Mouse (Mus musculus) hindbrain, embryonic 13.5 days (tissue): ENCODE results near the gene Rps12. TPM values are rescaled to one million over a fixed set of nuclear protein-coding genes. Genes with fewer than 3 reads are reported as not detected.

ENCODE experiments used
- ATAC-seq: fragments of 200-750 bp; cut with Nextera tagmentation; 2 replicates; pipeline ENCODE4 v1.8.0; 2017; ENCODE audit warnings: moderate TSS enrichment; ENCODE audit not compliant: low FRiP score
- H3K27ac ChIP-seq: fragments of 300-500 bp; sonication (generic); 2 replicates; pipeline ENCODE4 v1.5.1; 2015; ENCODE audit warnings: inconsistent platforms, mild to moderate bottlenecking, moderate library complexity
- H3K27me3 ChIP-seq: fragments of 300-500 bp; sonication (generic); 2 replicates; pipeline ENCODE4 v1.6.1; 2015; ENCODE audit warnings: mild to moderate bottlenecking, inconsistent platforms
- H3K36me3 ChIP-seq: fragments of 300-500 bp; sonication (generic); 2 replicates; pipeline ENCODE4 v1.6.1; 2015; ENCODE audit warnings: mild to moderate bottlenecking, inconsistent platforms
- H3K4me1 ChIP-seq: fragments of 300-500 bp; sonication (generic); replicated peaks from 2 replicates; pipeline ENCODE4 v1.6.1; 2015; ENCODE audit warnings: inconsistent platforms
- H3K4me2 ChIP-seq: fragments of 300-500 bp; sonication (generic); 2 replicates; pipeline ENCODE4 v1.6.1; 2015; ENCODE audit warnings: inconsistent platforms, mild to moderate bottlenecking, moderate library complexity
- H3K4me3 ChIP-seq: fragments of 300-500 bp; sonication (generic); 2 replicates; pipeline ENCODE4 v1.5.1; 2015; ENCODE audit warnings: mild to moderate bottlenecking, inconsistent platforms
- H3K9ac ChIP-seq: fragments of 300-500 bp; sonication (generic); 2 replicates; pipeline ENCODE4 v1.6.1; 2015; ENCODE audit warnings: mild to moderate bottlenecking, inconsistent platforms
- H3K9me3 ChIP-seq: fragments of 300-500 bp; sonication (generic); 2 replicates; pipeline ENCODE4 v1.6.1; 2016; ENCODE audit warnings: inconsistent platforms
- WGBS: fragments of 180-500 bp; shearing (Covaris S2); methylation state at CpG from one replicate; pipeline ENCODE4 v1.1.7; 2015; 5-methylcytosine and 5-hydroxymethylcytosine counted together
- polyA plus RNA-seq: library from polyadenylated mRNA; unstranded; fragments of >200 nt; fragmentation: Nextera tagmentation; extraction: Ambion mirVana; gene quantifications from 2 replicates; pipeline ENCODE4 v1.2.1, GENCODE M21; 2015

Gene Rps12
- 110 and 124 TPM in 2 replicates for polyA plus RNA-seq

DNA sequence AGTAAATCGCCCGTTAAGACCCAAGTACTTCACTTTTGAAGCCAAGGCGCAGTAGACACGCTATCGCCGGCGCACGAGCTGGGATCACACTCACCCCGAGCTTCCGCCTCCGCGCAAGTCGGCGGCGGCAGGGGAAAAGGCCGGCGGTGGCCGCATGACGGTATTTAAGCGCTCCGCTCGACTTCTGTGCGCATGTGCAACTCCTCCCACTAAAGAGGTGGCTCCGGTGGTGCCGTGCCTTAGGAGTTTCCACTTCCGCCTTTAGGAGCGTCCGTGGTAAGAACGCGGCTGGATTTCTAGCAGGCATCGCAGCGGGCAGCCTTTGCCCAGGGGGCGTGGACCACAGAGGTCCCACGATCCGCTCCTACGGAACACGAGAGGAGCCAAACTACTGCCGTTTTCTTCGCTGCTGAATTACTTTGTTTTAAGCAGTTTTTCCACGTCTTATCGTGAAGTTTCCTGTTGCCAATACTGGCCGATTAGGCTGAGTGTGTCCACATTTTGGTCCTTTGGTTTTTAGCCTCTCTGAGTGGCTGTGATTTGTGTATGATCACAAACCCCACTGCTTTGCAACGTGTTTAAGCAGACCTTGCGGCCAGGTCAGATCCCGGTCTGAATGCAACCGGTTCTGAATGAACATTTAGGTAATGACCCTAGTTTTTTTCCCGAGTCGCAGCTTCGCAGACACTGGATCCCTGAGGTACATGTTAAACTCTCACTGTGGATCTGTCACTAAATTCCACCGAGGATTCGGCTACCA is at the start of gene Rps12:
Rps12 (minus strand) TSS at position 214 of the 760 bp plus-strand sequence.
- Histone ChIP-seq H3K36me3 (peaks cover 27% of the 10 kb centered on the region), H3K27me3 (no peaks in the 10 kb centered on the region), H3K4me1 (peaks cover 32% of the 10 kb centered on the region), H3K4me2 (peak within 1 kb of the TSS; percentile 95), H3K4me3 (peak within 1 kb of the TSS; percentile 79), H3K9me3 (no peaks in the 10 kb centered on the region), H3K9ac (peak within 1 kb of the TSS; percentile 91), H3K27ac (peak within 1 kb of the TSS; percentile 73)
- WGBS: under 1% methylated on average over 51 of the region's 51 CpGs
- peak; percentile 98 for ATAC-seq

DNA sequence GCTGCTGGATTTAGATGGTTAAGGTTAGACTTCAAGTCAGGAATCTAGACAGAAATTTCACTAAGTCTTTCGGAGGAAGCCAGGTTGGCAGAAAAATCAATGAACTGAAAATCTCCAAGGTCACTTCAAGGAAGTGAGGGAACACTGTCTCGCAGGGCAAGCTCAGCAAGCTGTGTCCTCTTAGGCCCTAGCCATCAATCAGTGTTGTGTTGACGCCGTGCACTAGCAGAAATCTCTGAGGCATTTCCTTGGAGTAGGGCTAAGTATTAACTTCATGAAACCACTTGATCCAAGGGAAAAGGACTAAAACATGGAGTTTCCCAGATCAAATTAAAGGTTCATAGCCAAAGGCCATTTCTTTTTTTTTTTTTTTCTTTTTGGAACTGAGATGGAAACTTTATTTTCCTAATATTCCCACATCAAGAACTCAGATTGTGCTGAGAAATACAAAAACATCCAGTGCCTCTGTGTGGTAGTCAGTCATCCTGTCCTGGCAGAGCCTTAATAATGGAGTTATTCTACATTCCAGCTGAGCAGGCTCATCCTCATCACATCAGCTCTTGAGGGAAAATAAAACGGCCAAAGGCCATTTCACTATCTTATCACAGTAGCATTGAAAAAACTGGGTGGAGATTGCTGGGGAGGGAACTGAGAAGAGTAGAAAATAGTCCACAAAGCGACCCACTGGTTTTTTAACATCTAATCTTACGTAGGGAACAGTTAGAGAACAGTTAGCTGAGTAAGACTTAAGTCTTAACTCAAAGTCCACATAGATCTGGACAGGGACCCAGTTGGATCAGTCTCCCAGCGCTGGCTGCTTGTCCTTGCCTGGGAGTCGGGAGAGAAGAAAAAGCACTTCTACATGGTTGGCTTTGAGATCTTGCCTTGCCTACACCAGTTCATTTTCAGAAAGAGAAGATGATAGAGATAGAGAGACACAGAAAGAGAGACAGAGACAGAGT is 49.2 kb upstream of the Rps12 start:
- H3K4me1 ChIP-seq: no peaks in the 10 kb centered on the region
- 83% methylated on average over 9 of the region's 9 CpGs for WGBS

DNA sequence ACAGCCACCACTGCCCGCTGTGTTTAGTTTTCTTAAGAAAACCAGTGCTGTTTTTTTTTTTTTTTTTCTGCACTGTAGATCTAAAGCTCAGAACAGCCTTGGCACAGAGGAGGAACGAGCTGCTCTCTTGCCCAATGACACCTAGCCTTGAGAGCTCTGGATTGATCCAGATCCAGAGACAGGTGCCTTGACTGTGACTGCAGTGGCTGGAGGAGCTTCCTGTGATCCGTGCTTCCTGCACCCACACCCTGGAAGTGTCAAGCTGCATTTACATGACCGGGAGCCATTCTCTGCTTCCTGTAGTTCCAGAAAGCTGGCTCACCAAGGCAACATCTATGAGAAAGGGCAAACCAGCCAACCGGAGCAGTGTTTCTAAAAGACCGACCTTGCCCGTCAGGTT is 39.4 kb upstream of the Rps12 start:
- no peaks in the 10 kb centered on the region for H3K4me1 ChIP-seq
- no peak overlapping the region for H3K4me3 ChIP-seq
- no peak overlapping the region for H3K9ac ChIP-seq
- no peaks in the 10 kb centered on the region for H3K27me3 ChIP-seq
- H3K27ac ChIP-seq: no peak overlapping the region
- no peak overlapping the region for H3K4me2 ChIP-seq
- 93% methylated on average over 7 of the region's 7 CpGs for WGBS
- peaks cover 74% of the 10 kb centered on the region for H3K36me3 ChIP-seq
- no peak for ATAC-seq
- H3K9me3 ChIP-seq: no peaks in the 10 kb centered on the region

More for the DNA sequence above, 49.2 kb upstream of the Rps12 start:
- H3K27me3 ChIP-seq: no peaks in the 10 kb centered on the region
- no peak overlapping the region for H3K4me3 ChIP-seq
- no peak for ATAC-seq
- no peak overlapping the region for H3K4me2 ChIP-seq
- no peaks in the 10 kb centered on the region for H3K36me3 ChIP-seq
- no peak overlapping the region for H3K27ac ChIP-seq
- no peak overlapping the region for H3K9ac ChIP-seq
- no peaks in the 10 kb centered on the region for H3K9me3 ChIP-seq

DNA sequence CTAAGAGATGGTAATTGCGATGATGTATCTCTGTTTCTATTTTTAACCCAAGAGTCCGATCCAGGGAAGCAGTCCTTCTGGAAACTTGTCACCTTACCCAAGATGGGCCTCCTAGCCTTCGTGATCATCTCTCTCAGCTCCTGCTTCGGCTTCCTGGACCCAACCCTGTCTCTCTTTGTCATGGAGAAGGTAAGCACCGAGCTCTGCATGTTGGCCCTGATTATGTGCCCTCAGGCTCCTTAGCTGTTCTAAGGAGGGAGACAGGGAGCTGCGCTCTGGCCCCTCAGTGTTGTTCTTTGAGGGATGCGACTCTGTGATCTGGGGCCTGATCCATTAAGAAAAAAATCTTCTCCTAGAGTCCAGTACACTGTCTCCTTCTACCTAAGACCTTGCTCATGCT is 29.2 kb upstream of the Rps12 start:
- Histone ChIP-seq H3K27me3 (no peaks in the 10 kb centered on the region), H3K27ac (no peak overlapping the region), H3K4me1 (no peaks in the 10 kb centered on the region; the same call in 1 of the 2 replicates), H3K9ac (no peak overlapping the region), H3K4me3 (no peak overlapping the region), H3K36me3 (peaks cover 40% of the 10 kb centered on the region), H3K9me3 (no peaks in the 10 kb centered on the region), H3K4me2 (no peak overlapping the region)
- no peak for ATAC-seq
- 93% methylated on average over 7 of the region's 7 CpGs for WGBS

DNA sequence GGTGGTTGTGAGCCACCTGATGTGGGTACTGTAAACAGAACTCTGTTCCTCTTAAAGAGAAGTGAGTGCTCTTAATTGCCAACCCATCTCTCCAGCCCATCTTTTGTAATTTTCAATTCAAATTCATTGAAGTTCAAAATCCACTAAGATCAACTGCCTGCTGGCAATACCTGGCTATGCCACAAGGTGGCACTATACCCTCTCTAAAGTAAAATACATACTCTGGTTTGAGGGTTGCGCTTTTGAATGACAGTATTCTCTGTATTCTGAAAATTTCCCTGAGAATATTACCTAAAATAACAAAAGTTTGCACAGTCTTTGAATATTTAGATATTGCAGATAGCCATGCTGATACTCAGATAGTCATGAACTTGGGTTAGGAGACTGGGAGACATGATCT is 28.1 kb upstream of the Rps12 start:
- 60% methylated on average over 1 of the region's 1 CpGs for WGBS
- Histone ChIP-seq H3K27ac (no peak overlapping the region), H3K27me3 (no peaks in the 10 kb centered on the region), H3K9me3 (no peaks in the 10 kb centered on the region), H3K4me2 (no peak overlapping the region), H3K9ac (no peak overlapping the region), H3K4me1 (no peaks in the 10 kb centered on the region; the same call in 1 of the 2 replicates), H3K36me3 (peaks cover 37% of the 10 kb centered on the region), H3K4me3 (no peak overlapping the region)
- ATAC-seq: no peak

DNA sequence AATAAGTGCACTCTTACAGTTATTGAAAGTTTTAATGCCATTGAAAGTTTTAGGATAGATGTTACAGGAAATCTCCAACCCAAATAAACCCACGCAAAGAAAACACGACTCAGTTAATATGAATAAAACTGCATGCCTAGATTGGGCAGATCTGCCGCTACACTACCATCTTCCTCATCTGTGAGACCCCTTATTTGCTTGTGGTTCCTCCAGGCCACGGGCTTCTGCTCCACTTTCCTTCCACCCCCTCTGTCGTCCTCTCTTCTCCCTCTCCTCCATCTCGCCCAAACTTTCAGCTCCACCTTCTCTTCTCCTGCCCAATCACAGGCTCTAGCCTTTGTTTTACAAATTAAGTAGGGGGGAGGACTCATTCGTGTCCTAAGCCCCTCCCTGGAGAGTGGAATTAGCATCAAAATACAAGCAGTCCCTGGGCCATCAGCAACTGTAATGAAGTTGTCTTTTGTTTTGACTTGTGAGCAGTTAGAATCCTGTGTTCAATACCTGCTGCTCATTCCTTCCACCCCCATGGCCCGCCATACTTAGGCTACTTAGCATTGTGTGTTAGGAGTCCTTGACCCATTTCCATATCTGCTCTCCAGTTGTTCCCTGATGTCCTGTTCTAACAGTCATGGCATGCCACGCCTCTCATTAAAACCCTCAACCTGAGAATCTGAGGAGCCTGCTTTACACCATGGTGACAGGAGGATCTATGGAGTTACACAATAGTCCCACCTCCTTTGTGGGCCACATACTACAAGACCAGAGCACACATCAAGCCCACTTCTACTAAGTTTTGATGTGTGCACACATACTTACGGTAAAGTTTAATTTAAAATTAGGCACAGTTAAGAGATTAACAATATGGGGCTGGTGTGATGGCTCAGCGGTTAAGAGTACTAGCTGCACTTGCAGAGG is 26.0 kb upstream of the Rps12 start:
- Histone ChIP-seq H3K4me1 (no peaks in the 10 kb centered on the region; the same call in 1 of the 2 replicates), H3K9ac (no peak overlapping the region), H3K27ac (no peak overlapping the region), H3K9me3 (no peaks in the 10 kb centered on the region), H3K27me3 (no peaks in the 10 kb centered on the region), H3K4me2 (no peak overlapping the region), H3K4me3 (no peak overlapping the region), H3K36me3 (peaks cover 25% of the 10 kb centered on the region)
- 46% methylated on average over 11 of the region's 11 CpGs for WGBS
- no peak for ATAC-seq

DNA sequence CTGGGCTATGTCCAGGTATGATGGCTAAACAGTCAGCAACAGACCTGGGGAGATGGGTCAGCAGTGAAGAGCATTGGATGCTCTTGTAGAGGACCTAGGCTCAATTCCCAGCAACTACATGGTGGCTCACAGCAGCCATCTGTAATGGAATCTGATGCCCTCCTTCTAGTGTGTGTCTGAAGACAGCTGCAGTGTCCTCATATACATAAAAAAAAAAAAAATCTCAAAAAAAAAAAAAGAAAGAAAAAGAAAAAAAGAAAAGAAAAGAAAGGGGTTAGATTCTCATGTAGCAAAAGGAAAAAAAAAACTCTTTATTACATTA is 25.3 kb upstream of the Rps12 start:
- Histone ChIP-seq H3K4me1 (no peaks in the 10 kb centered on the region; the same call in 1 of the 2 replicates), H3K4me3 (no peak overlapping the region), H3K9me3 (no peaks in the 10 kb centered on the region), H3K36me3 (peaks cover 26% of the 10 kb centered on the region), H3K4me2 (no peak overlapping the region), H3K27me3 (no peaks in the 10 kb centered on the region), H3K27ac (no peak overlapping the region), H3K9ac (no peak overlapping the region)
- ATAC-seq: peak; percentile 12; the same call in 1 of the 2 replicates

DNA sequence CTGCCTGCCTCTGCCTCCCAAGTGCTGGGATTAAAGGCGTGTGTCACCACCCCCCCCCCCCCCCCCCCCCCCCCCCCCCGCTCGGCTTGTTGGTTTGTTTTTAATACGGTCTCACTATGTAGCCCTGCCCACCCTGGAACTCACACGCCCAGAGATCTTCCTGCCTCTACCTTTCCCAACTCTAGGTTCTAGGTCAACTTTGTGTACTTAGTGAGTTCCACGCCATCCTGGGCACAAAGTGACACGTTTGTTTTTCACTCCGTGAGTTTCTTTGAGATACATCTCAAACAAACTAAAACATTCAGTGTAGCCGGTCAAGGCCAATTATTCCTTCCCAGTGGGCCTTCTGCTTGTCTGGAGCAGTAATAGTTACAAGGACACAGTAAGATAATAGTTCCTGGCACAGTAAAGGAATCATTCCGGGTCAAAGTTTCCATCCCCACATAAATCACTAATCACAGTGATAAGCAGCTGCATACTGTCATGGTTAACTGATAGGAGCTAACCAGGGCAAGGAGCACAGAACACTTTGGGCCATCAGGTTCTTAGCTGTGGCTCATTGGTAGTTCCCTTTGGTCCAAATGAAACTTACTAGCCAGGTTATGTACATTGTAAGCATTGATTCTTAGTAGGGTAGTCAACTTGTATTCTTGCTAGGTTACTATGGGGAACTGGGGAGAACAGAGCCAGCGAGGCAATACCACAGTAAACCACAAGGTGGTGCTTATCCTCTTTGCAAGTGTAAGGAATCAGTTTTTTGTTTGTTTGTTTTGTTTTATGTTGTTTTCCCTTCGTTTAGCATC is 24.8 kb upstream of the Rps12 start:
- Histone ChIP-seq H3K9ac (no peak overlapping the region), H3K4me2 (no peak overlapping the region), H3K27ac (no peak overlapping the region), H3K4me3 (no peak overlapping the region), H3K9me3 (no peaks in the 10 kb centered on the region), H3K27me3 (no peaks in the 10 kb centered on the region), H3K36me3 (peaks cover 30% of the 10 kb centered on the region), H3K4me1 (no peaks in the 10 kb centered on the region; the same call in 1 of the 2 replicates)
- 74% methylated on average over 8 of the region's 12 CpGs for WGBS
- ATAC-seq: peak; percentile 50; the same call in 1 of the 2 replicates

DNA sequence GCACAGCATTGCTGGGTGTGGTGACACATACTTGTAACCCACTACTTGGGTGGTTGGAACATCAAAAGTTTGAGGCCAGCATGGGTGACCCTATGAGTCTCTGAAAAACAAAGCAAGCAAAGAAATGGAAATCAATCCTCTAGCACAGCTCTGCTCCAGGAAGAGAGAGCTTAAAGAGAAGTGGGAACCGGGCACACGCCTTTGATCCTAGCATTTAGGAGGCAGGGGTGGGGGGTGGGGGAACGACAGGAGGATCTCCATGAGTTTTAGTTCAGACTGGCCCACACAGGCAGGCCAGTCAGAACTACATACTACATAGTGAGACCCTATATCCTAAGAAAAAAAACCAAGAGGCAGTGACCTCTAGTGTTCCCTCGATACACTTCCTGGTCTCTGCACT is 19.1 kb upstream of the Rps12 start:
- no peaks in the 10 kb centered on the region for H3K27me3 ChIP-seq
- no peak overlapping the region for H3K27ac ChIP-seq
- H3K9ac ChIP-seq: no peak overlapping the region
- no peaks in the 10 kb centered on the region for H3K4me1 ChIP-seq
- ATAC-seq: no peak
- peaks cover 67% of the 10 kb centered on the region for H3K36me3 ChIP-seq
- H3K4me3 ChIP-seq: no peak overlapping the region
- H3K4me2 ChIP-seq: no peak overlapping the region
- WGBS: 30% methylated on average over 4 of the region's 4 CpGs
- no peaks in the 10 kb centered on the region for H3K9me3 ChIP-seq

DNA sequence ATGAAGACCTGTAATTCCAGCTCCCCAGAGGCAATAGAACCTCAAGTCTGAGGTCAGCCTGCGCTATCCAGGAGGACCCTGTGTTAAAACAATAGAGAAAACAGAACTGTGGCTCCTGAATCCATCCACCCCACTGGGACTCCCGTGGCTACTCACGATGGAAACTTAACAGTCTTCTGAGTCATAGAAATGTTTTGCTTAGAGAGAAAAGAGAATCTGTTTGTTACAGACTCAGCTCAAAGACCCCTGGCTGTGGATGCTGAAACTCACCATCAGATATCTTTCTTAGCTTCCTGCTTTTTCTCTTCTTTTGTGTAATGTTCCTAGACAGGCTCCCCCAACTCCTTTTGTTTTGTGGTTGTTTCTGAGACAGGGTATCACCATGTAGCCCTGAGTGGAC is 17.6 kb upstream of the Rps12 start:
- H3K4me2 ChIP-seq: no peak overlapping the region
- H3K9ac ChIP-seq: no peak overlapping the region
- 55% methylated on average over 3 of the region's 3 CpGs for WGBS
- no peaks in the 10 kb centered on the region for H3K9me3 ChIP-seq
- ATAC-seq: no peak
- H3K27me3 ChIP-seq: no peaks in the 10 kb centered on the region
- no peak overlapping the region for H3K27ac ChIP-seq
- no peak overlapping the region for H3K4me3 ChIP-seq
- H3K36me3 ChIP-seq: peaks cover 75% of the 10 kb centered on the region
- H3K4me1 ChIP-seq: no peaks in the 10 kb centered on the region

DNA sequence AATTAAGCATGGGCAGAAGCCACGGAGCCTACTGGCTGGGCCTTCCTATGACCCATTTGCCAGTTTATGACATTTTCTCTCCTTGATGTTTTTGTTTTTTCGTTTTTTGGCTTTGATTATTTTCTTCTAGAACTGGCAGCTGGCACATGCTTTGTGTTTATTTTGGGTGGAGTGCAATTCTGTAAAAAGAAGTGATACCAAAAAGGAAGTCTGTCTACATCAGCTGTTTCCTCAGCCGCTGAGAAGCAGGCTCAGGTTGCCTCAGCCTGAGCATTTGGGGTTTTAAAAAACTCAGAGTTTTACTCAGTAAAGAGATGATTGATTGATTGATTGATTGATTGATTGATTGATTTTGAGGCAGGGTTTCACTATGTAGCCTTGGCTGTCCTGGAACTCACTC is 15.8 kb upstream of the Rps12 start:
- Histone ChIP-seq H3K4me1 (peaks cover 9% of the 10 kb centered on the region), H3K9ac (no peak overlapping the region), H3K27me3 (no peaks in the 10 kb centered on the region), H3K4me3 (no peak overlapping the region), H3K4me2 (no peak overlapping the region), H3K9me3 (no peaks in the 10 kb centered on the region), H3K27ac (no peak overlapping the region), H3K36me3 (peaks cover 69% of the 10 kb centered on the region)
- ATAC-seq: no peak
- 70% methylated on average over 3 of the region's 3 CpGs for WGBS
